Mouse (Mus musculus) hindbrain, postnatal 0 days (tissue): ENCODE data around the gene Psmd5. TPM values are rescaled to one million over a fixed set of nuclear protein-coding genes. Genes with fewer than 3 reads are reported as not detected.

Source experiments
- ATAC-seq: fragments of 200-750 bp; cut with Nextera tagmentation; 2 replicates; pipeline ENCODE4 v1.8.0; 2017; ENCODE audit warnings: mild to moderate bottlenecking, moderate TSS enrichment, moderate library complexity
- DNase-seq: peaks from one replicate; pipeline ENCODE4 v3.0.0-alpha.2; 2015; ENCODE audit warnings: low spot score
- H3K27ac ChIP-seq: fragments of 300-500 bp; sonication (generic); 2 replicates; pipeline ENCODE4 v1.5.1; 2014; ENCODE audit warnings: mild to moderate bottlenecking
- H3K27me3 ChIP-seq: fragments of 300-500 bp; sonication (generic); 2 replicates; pipeline ENCODE4 v1.6.1; 2014; ENCODE audit warnings: low read length, mixed read lengths; ENCODE audit not compliant: insufficient read depth
- H3K36me3 ChIP-seq: fragments of 300-500 bp; sonication (generic); 2 replicates; pipeline ENCODE4 v1.6.1; 2014; ENCODE audit warnings: low read length, mixed read lengths; ENCODE audit not compliant: insufficient read depth
- H3K4me1 ChIP-seq: fragments of 300-500 bp; sonication (generic); 2 replicates; pipeline ENCODE4 v1.6.1; 2014; ENCODE audit warnings: antibody characterized with exemption, low read length, mixed read lengths; ENCODE audit not compliant: insufficient read depth
- H3K4me2 ChIP-seq: fragments of 300-500 bp; sonication (generic); 2 replicates; pipeline ENCODE4 v1.6.1; 2014; ENCODE audit warnings: low read depth, mild to moderate bottlenecking, low read length, moderate library complexity, mixed read lengths
- H3K4me3 ChIP-seq: fragments of 300-500 bp; sonication (generic); 2 replicates; pipeline ENCODE4 v1.5.1; 2014; ENCODE audit warnings: low read length
- H3K9ac ChIP-seq: fragments of 300-500 bp; sonication (generic); replicated peaks from 2 replicates; pipeline ENCODE4 v1.6.1; 2014; ENCODE audit warnings: mild to moderate bottlenecking, low read length, moderate library complexity, mixed read lengths
- H3K9me3 ChIP-seq: fragments of 300-500 bp; sonication (generic); 2 replicates; pipeline ENCODE4 v1.6.1; 2016; ENCODE audit warnings: low read length, mixed read lengths
- CTCF ChIP-seq: IDR thresholded peaks from 2 replicates; pipeline ENCODE4 v1.5.1; 2016; ENCODE audit warnings: antibody characterized with exemption, control low read depth, low read depth
- WGBS: fragments of 180-500 bp; shearing (Covaris S2); extraction: QIAGEN DNeasy Blood & Tissue Kit; methylation state at CpG from one replicate; pipeline ENCODE4 v1.1.7; 2014; 5-methylcytosine and 5-hydroxymethylcytosine counted together
- polyA plus RNA-seq: library from polyadenylated mRNA; unstranded; fragments of >200 nt; fragmentation: Nextera tagmentation; extraction: Ambion mirVana; gene quantifications from 2 replicates; pipeline ENCODE4 v1.2.1, GENCODE M21; 2015
- total RNA-seq: library from RNA; depleted of rRNA; stranded (reverse); fragments of >200 nt; gene quantifications from 2 replicates; pipeline ENCODE4 v1.2.3, GENCODE M21; 2014

Gene Psmd5
- total and polyA plus RNA-seq, 2 experiments from 2014 or later: 39.4 to 80.0 TPM

DNA sequence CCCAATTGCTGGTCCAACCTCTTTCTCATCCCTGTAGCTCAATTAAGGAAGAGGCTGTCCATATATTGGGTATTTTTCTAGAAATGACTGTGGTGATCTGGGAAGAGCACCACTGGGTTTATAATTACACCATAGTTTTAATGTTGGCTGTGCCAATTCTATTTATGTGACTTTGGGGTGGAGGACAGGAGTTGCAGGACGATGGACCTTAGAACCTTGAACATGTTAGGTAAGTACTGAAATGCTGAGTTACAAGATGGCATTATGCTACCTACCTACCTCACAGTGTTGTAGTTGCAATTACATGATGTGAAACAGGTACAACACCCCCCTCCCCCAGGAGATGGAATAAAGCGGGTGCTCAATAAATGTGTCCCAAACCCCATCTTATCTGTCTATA, 8.0 kb upstream of the Psmd5 start:
- DNase-seq (no peak), ATAC-seq (no peak)
- Histone ChIP-seq H3K27me3 (no peaks in the 10 kb centered on the region), H3K36me3 (no peaks in the 10 kb centered on the region), H3K4me1 (no peaks in the 10 kb centered on the region), H3K9ac (no peak overlapping the region), H3K9me3 (no peaks in the 10 kb centered on the region), H3K4me3 (no peak overlapping the region), H3K27ac (no peak overlapping the region), H3K4me2 (no peak overlapping the region)
- no peak for TF ChIP-seq CTCF
- 92% methylated on average over 2 of the region's 2 CpGs for WGBS

DNA sequence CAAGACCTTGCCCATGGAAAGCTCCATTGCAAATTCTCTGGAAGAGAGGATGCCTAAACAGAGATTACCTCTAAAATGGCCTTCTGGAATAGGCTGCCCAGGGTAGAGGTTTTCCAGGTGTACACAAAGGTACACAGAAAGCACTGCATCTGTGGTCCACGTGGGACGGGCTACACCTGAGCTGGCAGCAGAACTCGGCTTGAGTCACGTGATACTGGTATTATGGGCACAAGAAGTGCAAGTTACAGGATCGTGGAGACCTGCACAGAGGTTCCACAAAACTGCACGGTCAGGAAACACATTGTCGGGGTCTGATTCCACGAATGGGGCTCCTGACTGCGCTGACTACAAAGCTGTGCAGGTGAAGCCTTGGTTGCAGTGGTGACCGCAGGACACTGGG, 5.3 kb upstream of the Psmd5 start:
- no peak for DNase-seq
- Histone ChIP-seq H3K4me2 (no peak overlapping the region), H3K27me3 (no peaks in the 10 kb centered on the region), H3K36me3 (no peaks in the 10 kb centered on the region), H3K9me3 (no peaks in the 10 kb centered on the region), H3K4me3 (no peak overlapping the region), H3K4me1 (no peaks in the 10 kb centered on the region), H3K9ac (no peak overlapping the region), H3K27ac (no peak overlapping the region)
- WGBS: 89% methylated on average over 10 of the region's 10 CpGs
- TF ChIP-seq CTCF: no peak
- ATAC-seq: no peak

DNA sequence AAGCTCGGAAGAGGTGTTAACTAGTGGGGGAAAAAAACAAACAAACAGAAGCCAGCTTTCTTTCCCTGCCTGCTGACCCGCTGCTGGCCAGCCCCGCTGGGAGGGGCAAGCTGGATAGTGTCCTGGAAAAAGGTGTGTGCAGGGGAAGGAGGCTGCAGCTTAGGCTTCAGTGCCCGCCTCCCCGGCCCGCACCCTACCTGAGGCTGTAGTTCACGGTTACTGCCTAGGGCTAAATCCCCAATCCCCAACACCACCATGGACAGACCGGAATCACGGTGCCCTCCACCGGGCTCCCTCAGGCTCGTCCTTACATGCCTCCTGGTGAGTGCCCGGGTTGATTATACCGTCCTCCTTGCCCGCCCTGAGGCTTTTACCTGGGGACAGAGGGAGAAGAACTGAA, 497 bp downstream of the Psmd5 start, which contains the start of gene Cutal:
Gene Cutal (plus strand): TSS at position 126 of the 400 bp plus-strand sequence.
- no peak for TF ChIP-seq CTCF
- Histone ChIP-seq H3K4me1 (peaks cover 6% of the 10 kb centered on the region; the same call in 1 of the 2 replicates), H3K9ac (no peak within 1 kb of the TSS), H3K36me3 (no peaks in the 10 kb centered on the region), H3K4me3 (no peak within 1 kb of the TSS), H3K27ac (no peak within 1 kb of the TSS), H3K4me2 (peak within 1 kb of the TSS; percentile 31), H3K27me3 (no peaks in the 10 kb centered on the region), H3K9me3 (no peaks in the 10 kb centered on the region)
- DNase-seq: no peak
- 3% methylated on average over 14 of the region's 14 CpGs for WGBS
- ATAC-seq: no peak

DNA sequence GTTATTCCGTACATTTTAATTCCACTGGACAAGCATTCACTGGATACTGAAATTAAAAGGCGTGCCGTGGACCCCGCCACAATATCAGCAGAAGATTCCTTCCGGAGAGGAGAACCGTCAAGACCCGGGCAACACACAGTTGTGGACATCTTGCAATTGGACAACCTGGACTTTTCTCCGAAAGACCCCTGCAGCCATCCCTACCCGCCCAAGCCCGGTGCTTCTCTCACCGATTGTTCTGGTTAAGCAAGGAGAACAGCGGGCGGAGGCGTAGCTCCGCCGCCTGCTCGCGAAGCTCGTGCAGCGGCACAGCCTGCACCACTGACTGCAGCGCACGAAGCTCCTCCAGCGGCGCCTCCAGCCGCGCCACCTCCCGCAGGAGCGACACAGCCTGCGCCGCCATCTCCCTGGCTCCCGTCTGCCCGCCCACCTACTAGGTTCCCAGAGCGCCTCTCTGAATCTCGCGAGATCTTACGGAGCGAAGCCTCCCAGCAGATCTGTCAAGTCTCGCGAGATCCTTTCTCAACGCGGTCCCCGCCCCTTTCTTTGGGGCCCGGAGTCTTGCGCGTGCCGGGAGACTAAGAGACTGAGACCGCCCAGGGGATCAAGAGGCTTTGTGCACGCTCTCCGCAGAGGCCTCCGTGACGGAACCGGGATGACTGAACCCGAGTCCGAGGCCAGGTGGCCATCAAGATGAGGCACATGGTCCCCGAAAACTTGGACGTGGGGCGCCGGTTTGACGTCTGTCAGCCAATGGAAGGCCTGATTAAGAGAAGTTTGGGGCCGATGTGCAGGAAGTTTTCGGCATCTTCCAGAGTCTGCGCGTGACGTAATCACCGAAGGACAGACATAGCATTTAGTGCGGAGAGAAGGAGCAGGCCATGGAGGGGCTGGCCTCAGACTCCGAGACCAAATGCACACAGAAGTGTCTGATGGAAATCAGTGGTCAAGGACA, 4.0 kb downstream of the Psmd5 start:
- DNase-seq (peak; percentile 100), ATAC-seq (peak; percentile 100)
- Histone ChIP-seq H3K4me3 (peak overlapping the region; percentile 74), H3K9me3 (no peaks in the 10 kb centered on the region), H3K4me1 (peaks cover 8% of the 10 kb centered on the region; the same call in 1 of the 2 replicates), H3K27ac (peak overlapping the region; percentile 84), H3K9ac (peak overlapping the region; percentile 82), H3K36me3 (peaks cover 4% of the 10 kb centered on the region; the same call in 1 of the 2 replicates), H3K4me2 (peak overlapping the region; percentile 73), H3K27me3 (no peaks in the 10 kb centered on the region)
- WGBS: under 1% methylated on average over 67 of the region's 67 CpGs
- no peak for TF ChIP-seq CTCF

DNA sequence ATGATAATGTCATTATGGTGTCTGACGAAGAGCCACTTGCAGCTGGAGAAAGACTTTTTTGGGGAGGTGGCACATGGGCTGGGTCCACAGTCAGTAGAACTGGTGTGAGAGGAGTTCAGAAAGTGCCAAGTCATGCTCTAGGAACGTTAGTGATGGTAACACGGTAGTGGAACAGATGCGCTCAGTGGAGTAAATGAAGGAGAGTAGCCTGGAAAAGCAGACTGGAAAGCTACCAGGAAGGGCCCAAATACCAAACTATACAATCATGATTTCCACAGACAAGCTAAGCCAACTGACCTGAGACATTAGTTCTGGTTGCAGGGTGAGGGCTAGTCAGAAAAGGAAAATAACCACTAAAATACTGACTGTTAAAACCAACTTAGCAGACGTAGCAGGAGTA, 5.1 kb downstream of the Psmd5 start:
- DNase-seq (no peak), ATAC-seq (no peak)
- TF ChIP-seq CTCF: no peak
- peak overlapping the region; percentile 74 for H3K4me3 ChIP-seq
- 31% methylated on average over 5 of the region's 5 CpGs for WGBS
- H3K9ac ChIP-seq: peak overlapping the region; percentile 82
- H3K36me3 ChIP-seq: peaks cover 15% of the 10 kb centered on the region; the same call in 1 of the 2 replicates
- no peaks in the 10 kb centered on the region for H3K27me3 ChIP-seq
- H3K4me1 ChIP-seq: peaks cover 8% of the 10 kb centered on the region; the same call in 1 of the 2 replicates
- no peak overlapping the region for H3K27ac ChIP-seq
- H3K4me2 ChIP-seq: peak overlapping the region; percentile 73
- no peaks in the 10 kb centered on the region for H3K9me3 ChIP-seq

DNA sequence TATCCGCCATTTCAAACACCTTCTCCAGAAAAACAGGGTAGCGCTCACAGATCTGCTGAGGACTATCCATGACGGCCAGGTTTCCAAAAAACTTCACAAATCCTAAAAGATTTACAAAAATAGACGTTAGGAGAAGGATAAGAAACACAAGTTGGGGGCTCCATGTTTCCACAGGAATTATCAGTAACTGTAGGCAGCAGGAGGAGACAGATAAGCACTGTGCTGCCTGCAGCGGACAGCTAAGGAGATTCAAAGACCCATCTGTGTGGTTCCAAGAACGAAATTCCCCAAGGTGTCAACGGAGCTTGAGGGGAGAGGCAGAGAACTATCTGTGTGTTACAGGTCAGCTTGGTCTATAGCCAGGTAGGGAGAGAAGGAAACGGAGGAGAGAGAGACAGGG, 17.0 kb downstream of the Psmd5 start:
- WGBS: 95% methylated on average over 8 of the region's 8 CpGs

More for the DNA sequence above, 17.0 kb downstream of the Psmd5 start:
- no peaks in the 10 kb centered on the region for H3K27me3 ChIP-seq
- peaks cover 69% of the 10 kb centered on the region for H3K36me3 ChIP-seq
- no peak overlapping the region for H3K27ac ChIP-seq
- no peak overlapping the region for H3K4me2 ChIP-seq
- DNase-seq (no peak), ATAC-seq (no peak)
- no peak overlapping the region for H3K9ac ChIP-seq
- H3K4me1 ChIP-seq: no peaks in the 10 kb centered on the region
- no peaks in the 10 kb centered on the region for H3K9me3 ChIP-seq
- no peak overlapping the region for H3K4me3 ChIP-seq
- TF ChIP-seq CTCF: no peak
